Mouse (Mus musculus): ENCODE data around the gene Olfm1.

Gene Olfm1

GRCm38 (mm10) chr2:28204677-28205466 is 12.1 kb downstream of the Olfm1 start:
- DNase-seq (ENCODE audit: low spot score in 2 of 2), result no peak

- peak; percentile 65 to 82 for DNase-seq (ENCODE audit: low spot score in 2 of 2)
Observed at GRCm38 (mm10) chr2:28205467-28205805, 12.6 kb downstream of the Olfm1 start.

GRCm38 (mm10) chr2:28205870-28206421 is 13.2 kb downstream of the Olfm1 start:
- no peak for DNase-seq (ENCODE audit: low spot score in 2 of 2)

- no peak for DNase-seq (ENCODE audit: low spot score in 2 of 2)
Observed at GRCm38 (mm10) chr2:28206472-28206871, 13.7 kb downstream of the Olfm1 start.

GRCm38 (mm10) chr2:28207200-28207750 is 14.5 kb downstream of the Olfm1 start:
- DNase-seq (ENCODE audit: low spot score in 2 of 2), result no peak

- DNase-seq (ENCODE audit: low spot score in 2 of 2), result no peak
Observed at GRCm38 (mm10) chr2:28208130-28208745, 15.4 kb downstream of the Olfm1 start.

- DNase-seq (ENCODE audit: low spot score in 2 of 2), result no peak
Observed at GRCm38 (mm10) chr2:28209211-28209610, 16.4 kb downstream of the Olfm1 start.

GRCm38 (mm10) chr2:28209653-28210052 is 16.9 kb downstream of the Olfm1 start:
- DNase-seq (ENCODE audit: low spot score in 2 of 2), result no peak

GRCm38 (mm10) chr2:28210273-28210672 is 17.5 kb downstream of the Olfm1 start:
- no peak for DNase-seq (ENCODE audit: low spot score in 2 of 2)

- no peak for DNase-seq (ENCODE audit: low spot score in 2 of 2)
Observed at GRCm38 (mm10) chr2:28211531-28212281, 18.9 kb downstream of the Olfm1 start.

GRCm38 (mm10) chr2:28212911-28213310 is 20.1 kb downstream of the Olfm1 start:
- DNase-seq (ENCODE audit: low spot score in 2 of 2), result no peak

- no peak for DNase-seq (ENCODE audit: low spot score in 2 of 2)
Observed at GRCm38 (mm10) chr2:28216211-28216775, 23.5 kb downstream of the Olfm1 start.

GRCm38 (mm10) chr2:28217783-28218182 is 25.0 kb downstream of the Olfm1 start:
- DNase-seq (ENCODE audit: low spot score in 2 of 2), result no peak

GRCm38 (mm10) chr2:28218651-28219356 is 26.0 kb downstream of the Olfm1 start:
- no peak for DNase-seq (ENCODE audit: low spot score in 2 of 2)

GRCm38 (mm10) chr2:28219625-28220024 is 26.8 kb downstream of the Olfm1 start:
- no peak for DNase-seq (ENCODE audit: low spot score in 2 of 2)

GRCm38 (mm10) chr2:28221803-28222202 is 29.0 kb downstream of the Olfm1 start:
- no peak for DNase-seq (ENCODE audit: low spot score in 2 of 2)

- no peak for DNase-seq (ENCODE audit: low spot score in 2 of 2)
Observed at GRCm38 (mm10) chr2:28224819-28225218, 32.0 kb downstream of the Olfm1 start.

- DNase-seq (ENCODE audit: low spot score in 2 of 2), result peak; percentile 63 to 66
Observed at GRCm38 (mm10) chr2:28225906-28226305, 33.1 kb downstream of the Olfm1 start.

GRCm38 (mm10) chr2:28226971-28227370 is 34.2 kb downstream of the Olfm1 start:
- no peak for DNase-seq (ENCODE audit: low spot score in 2 of 2)

GRCm38 (mm10) chr2:28227589-28228191 is 34.9 kb downstream of the Olfm1 start:
- no peak for DNase-seq (ENCODE audit: low spot score in 2 of 2)

- no peak for DNase-seq (ENCODE audit: low spot score in 2 of 2)
Observed at GRCm38 (mm10) chr2:28228364-28228763, 35.6 kb downstream of the Olfm1 start.

Data from frontal cortex, postnatal 14 days (tissue).